Mouse (Mus musculus) right cerebral cortex, postnatal 10 days (tissue): ENCODE measurements at regions not wholly inside any gene's neighbourhood (a gene's known extent, or its start where the extent isn't known, plus 50 kb on each side); places are given as distances from the start of the nearest gene placed in this dataset.
"Not testable (repeated sequence)": the region's sequence is repeated elsewhere in the genome, so short reads cannot be mapped to it uniquely, and the experiment has no call there.

Experiments used
- DNase-seq, 2 experiments: peaks; one replicate each; pipeline ENCODE4 v3.0.0; 2021; ENCODE audit warnings: low spot score in 2 of 2

DNA sequence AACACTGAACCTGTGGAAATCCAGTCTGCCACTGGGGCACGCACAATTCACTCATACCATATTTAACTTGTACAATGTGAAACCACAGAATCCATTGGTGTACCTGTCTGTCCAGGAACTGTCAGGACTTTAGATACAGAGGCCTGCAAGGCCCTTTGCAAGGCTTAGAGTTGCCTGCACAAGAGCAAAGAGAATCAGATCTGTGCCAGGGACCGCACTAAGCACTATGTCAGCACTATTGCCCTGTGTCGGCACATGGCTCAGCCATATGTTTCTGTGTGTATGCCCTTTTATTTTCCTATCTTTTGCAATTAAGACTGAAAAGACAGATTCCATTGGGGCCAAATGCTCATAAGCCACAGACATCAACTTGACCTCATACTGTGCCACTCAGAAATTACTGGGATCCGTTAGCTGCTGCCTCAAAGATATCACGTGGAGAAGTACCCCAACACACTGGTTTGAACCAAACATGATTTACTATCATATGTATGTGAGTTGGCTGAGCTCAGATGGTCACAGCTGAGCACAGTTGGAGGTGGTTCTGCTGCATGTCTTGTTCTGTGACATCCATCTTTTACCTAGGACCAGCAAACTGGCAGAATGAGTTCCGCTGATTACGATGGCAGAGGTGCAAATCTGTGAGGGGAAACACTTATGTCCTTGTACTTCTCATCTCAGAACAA is 181.7 kb upstream of the Prkcq start:
- DNase-seq = no peak

DNA sequence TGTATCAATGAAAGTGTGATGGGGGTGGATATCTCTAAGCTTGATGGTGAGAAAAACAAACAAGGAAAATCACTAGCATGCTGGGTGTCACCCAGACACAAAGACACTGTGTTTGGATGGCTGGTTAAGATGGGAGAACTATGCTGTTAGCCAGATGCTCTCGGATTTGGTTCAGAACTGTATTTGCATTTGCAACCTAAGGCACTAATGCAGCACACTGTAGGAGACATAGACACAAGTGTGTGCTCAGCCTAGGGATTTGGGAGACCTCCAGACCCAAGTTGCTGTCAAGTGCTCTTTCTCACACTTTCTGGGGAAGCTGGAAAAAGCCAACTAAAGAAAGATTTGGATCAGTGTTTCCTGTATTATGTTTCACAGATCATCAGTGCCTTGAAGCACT is 173.1 kb upstream of the Prkcq start:
- DNase-seq = no peak

DNA sequence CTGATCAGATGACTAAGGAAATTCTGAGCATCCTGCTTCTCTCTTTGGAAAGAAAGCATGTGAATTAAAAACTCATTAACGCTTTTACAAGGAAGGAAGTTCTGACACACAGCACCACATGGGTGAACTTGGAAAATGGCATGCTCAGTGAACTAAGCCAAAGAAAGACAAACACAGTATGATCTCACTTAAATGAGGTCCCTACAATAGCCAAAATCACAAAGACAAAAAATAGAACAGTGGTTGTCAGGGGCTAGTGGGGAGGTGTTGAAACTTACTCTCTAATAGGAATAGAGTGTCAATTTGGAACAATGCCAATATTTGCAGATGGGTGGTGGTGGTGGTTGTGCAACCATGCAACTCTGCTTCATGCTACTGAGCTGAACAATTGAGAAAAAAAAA is 172.7 kb upstream of the Prkcq start:
- no peak for DNase-seq

DNA sequence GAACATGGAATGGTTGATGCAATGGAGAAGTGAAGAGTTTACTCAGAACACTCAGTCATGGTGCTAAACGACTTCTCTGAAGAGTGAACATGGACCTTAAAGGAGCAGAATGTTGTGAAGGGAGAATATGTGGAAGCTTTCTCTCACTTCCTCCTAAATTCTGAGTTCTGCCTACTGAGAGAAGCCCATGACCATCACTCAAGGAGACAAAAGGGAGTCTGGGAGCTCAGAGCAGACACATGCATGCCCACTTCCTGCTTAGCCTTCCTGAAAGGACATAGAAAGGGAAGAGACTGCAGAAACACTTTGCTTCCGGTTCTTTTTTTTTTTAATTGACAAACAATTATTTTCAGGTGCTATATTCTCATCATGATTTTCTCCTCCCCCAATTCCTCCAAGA is 166.1 kb upstream of the Prkcq start:
- no peak for DNase-seq

DNA sequence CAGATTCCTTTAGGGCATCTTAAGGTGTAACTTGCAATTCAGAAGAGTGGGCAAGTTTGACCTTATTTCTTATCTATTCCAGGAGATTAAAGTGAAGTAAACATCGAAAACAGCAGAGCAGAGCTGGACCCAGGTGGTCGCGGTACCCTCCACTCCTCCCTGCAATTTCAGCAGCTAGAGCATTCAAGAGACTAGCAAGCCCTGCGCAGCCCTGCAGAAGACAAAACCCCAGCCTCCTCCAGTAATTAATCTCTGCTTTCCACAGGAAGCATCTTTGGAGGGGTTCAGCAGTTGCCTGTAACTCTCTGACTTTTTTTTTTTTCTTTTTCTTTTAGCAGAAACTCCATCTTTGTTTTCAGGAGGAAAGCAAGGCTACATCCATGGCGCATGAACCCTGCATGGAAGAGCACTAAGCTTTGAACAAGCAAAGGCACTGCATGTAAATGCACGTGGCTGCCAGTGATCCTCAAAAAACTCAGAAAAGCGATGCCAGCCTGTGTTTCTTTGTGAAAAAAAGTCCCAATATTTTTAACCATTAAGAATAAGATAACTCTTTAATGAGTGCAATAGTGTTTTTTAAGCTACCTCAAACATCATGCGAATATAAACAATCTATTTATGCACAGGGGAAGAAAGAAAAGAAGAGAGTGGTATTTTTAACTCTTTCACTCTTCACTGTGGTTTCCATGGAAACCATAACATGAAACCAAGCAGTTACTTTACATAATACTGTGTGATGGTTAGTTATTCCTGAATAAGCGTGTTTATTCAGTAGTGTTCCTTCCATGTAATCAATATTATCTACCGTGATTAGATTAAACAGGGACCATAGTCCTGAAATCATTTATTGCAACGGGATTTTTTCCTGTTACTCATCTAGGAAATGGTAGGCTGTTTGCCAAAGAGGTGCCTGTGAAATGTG is 160.6 kb upstream of the Prkcq start:
- DNase-seq = no peak

DNA sequence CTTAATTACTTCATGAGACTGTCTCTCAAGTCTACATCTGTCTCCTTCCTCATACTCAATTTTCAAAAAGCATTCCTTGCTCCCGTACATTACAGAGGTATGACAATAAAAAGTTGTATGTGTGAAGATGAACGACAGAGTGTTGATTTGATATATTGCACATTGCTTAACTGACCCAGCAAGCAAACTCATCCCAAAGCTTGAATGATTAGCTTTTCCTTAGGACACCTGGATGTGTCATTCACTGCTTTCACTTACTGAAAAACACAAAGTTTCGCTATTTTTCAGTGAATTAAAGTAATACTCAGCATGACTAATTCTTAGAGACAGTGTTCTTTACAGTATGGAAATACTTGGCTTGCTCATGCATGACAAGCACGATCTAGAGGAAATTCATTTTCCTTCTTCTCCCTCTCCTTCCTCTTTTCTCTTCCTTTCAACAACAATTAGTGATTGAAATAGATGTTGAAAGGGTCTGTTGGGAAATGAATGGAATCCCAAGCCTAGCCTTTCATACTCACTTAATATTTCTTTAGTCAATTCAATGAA is 159.5 kb upstream of the Prkcq start:
- DNase-seq = no peak

DNA sequence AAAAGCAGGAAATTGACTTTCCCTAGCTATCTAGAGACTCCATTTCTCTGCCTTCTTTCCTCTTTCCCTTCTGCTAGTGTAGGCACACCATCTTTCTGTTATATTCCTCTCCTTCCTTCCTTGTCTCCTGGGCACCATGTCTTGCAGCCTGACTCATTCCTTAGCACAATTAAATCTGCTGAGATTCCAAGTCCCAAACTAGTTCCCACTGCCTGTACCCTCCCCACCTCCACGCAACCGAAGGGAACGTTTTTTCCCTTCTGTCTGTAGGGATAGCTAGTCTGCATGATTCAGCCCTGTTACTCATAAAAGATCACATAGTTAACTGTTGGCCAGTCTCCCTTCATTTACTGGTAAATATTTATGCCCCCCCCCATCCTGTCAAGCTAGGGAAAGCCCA is 158.8 kb upstream of the Prkcq start:
- no peak for DNase-seq

DNA sequence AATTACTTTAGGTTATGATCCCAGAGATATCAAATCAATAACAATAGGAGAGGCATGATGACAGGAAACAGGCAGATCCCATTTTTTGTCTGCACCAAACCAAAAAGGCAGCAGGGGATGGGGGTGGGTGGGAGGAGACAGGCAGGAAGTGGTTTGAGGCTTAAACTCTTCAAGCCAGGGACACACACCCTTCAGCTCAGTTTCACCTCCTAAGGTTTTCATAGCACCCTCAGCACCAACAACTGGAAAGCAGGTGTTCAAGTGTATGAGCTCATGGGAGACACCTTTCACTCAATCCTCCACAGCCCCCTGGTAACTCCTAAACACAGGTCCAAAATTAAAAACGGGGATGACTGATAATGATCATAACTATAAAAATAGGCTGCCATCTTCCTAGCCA is 155.5 kb upstream of the Prkcq start:
- no peak for DNase-seq

DNA sequence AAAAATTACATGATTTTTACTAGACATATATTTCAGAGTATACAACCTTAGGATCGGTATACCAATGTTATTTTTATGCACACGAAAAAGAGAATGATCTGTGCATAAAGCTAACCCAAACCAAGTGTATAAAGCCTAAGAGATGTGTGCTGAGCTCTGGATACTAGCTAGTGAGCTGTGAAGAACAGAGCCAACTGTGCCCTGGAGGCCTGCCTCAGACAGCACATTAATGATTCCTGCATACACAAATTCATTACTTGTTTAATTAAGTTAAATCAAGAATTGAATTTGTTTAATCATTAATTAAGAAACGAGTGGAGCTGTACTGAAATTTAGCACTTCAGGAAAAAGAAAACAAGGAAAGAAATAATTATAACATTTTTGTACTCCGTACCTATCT is 139.0 kb upstream of the Prkcq start:
- DNase-seq = no peak

DNA sequence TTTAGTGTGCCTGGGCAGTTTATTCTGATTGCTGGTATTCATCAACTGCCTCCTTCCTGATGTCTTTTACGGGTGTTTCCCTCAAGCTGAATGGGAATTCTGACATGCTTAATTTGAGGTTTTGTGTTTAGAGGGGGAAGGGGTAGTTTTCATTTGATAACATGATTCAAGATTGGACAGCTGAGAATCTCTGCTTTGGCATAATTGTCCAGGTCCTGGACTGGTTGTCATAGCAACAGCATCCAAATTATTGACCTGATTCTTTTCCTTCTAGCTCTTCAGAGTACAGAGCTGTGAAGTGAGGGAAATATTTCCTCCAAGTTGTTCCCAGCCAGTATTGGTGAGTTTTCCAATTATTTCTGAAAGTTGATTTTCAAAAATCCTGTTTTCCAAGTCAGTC is 137.7 kb upstream of the Prkcq start:
- DNase-seq = no peak

DNA sequence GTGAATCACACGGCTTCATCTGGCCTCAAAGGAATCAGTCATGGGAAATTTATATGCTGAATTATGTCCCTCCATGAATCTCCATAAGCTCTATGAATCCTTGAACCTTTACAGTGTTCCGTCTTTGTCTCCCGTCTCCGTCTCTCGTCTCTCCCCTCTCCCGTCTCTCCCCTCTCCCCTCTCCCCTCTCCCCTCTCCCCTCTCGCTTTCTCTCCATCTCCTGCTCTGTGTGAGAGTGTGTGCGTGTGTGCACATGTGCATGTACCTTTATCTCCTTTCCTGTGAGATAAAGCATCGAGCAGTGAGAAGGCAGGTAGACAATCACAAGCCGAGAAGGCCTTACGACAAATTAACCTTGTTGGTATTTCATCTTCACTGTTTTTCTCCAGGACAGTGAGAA is 134.6 kb upstream of the Prkcq start:
- no peak for DNase-seq

DNA sequence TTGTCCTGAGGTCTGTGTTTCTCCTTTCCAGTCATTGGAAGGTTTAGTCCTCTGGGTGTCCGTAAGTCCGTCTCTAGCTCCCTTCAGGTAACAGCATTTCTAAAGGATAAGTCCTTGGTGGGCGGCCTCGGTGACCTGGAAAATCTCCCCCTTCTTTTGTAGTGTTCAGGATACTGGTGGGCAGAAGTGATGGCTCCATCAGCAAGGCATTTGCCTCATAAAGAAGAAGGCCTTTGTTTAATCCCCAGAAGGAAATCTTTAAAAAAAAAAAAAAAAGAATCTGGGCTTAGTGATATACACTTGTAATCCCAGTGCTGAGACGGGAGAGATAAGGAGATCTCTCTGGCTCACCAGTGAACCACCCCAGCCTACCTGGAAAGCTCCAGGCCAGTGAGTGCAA is 133.5 kb upstream of the Prkcq start:
- no peak for DNase-seq

DNA sequence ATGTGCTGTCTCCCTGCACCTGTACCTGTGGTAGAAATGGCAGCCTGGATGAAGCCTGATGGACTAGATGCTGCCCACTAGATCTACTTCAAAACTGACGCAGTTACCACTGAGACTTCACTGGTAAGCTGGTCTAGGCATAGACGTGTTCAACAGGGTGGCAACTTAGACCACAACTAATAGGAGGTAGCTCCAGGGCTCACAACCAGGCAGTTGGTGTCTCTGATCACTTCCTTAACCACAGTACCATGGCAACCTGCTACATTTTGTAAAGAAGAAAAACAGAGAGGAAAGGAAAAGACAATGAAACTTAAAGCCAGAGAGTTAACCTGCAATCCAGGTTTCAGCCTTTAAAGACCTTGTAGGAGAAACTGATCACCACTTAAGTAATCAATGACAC is 131.9 kb upstream of the Prkcq start:
- DNase-seq = no peak

DNA sequence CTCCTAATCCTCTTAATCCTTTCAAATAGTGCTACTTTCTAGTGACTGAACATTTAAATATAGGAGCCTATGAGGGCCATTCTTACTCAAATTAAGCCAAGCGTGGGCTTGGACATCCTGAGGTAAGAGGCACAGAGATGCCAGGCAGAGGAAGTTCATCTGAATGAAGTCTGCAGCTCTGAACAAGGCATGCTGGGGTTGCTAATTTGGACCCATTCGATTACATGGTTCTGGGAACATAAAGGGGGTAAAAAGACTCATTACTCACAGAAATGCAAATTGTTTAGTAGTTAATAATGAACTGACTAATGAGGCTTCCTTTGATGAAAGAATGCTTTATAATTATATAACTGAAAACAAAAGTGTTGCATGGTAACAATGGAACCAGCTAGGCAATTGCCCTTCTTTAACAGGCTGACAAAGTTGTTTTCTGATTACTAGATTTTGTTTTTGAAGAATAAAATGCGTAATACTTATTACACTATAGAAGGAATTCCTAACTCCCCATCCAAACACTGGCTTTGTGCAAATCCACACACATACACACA is 127.1 kb upstream of the Prkcq start:
- DNase-seq = no peak

DNA sequence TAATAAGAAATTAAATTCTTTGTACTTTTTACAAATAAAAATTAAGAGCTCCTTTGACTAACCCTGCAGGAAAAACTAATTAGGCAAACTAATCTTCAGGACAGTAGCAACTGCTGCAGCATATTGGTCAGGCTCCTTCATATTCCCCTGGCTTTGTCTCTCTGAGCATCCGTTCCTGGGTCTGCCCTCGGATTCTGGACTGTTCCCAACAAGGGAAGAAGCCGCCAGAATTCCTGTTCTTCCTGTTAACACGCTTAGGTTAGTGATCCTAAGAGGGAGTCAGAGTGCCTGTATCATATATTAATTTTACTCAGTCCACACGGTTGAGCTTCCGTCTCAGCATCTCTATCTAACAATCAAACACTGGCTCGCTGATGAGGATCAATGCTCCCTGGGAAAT is 120.3 kb upstream of the Prkcq start:
- DNase-seq = no peak

DNA sequence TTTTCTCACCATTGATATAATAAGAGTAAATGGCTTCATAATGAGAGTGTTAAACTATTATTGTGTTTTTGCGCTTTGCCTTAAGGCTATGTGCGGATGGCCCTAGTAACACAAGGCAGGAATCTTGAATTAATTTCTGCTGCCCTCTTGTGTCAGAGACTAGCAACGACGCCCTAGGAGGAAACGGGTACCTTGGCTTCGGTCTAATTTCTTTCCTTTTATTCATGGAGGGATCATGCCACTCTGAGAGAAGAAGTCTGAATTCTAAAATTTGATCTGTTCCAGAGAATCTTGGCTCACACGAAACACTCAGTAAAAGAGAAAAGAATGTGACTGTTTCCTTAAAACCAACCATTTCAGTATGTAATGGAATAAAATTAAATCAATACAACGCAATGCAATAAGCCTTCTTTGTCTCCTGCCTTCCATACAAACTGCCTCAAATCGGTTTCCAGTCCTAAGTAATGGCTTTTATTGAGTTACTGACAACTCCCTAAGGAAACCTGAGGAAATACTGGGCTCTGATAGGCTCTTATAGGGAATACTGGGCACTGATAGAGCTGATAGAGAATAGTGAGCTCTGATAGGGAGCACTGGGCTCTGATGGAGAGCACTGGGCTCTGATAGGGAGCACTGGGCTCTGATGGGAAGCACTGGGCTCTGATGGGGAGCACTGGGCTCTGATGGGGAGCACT is 112.0 kb upstream of the Prkcq start:
- DNase-seq = peak; percentile 76 to 86

DNA sequence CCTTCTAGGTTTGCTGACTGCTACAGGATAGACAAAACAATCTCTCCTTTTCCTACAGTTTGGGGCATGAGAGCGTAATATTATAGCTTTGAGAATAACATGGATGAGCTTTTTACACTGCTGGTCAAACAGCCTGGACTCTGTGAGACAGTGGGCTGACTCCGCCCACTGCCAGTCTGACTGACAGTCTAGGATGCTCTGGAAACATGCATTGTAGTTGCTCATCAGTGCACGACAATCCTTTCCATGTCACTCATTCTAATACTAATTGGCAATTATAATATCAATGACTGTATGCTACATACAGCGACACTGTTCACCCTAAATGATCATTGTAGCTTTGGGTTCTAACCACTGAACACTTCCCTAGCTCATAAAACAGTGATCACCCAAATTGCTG is 104.5 kb upstream of the Prkcq start:
- DNase-seq = no peak

DNA sequence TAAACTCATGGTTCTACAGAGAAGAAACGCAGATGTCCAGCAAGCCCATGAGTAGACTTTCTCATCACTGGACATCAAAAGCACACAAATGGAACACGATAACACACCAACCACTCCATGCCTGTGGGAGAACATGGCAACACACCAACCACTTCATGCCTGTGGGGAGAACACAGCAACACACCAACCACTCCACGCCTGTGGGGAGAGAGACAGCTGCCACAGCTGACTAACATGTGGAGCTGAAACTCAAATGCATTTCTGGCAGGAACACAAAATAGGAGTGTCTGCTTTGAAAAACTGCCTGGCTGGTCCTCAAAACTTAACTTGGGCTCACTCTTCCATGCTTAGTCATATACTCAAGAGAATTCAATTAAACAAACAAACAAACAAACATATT is 88.4 kb upstream of the Prkcq start:
- no peak for DNase-seq

DNA sequence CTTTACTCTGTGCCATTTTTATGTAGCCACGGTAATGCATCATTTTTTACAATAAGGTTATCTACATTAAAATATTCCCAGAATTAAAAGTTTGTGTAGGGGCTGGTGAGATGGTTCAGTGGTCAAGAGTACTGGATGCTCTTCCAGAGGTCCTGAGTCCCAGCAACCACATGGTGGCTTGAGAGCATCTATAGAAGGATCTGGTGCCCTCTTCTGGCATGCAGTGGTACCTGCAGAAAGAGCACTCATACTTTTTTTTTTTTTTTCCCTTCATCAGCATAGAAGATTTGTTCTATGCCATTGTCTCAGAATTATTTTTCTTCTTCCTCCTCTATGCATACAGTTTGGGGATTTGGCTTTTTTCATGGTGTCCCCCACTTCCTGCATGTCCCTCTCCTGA is 84.9 kb upstream of the Prkcq start:
- peak; percentile 23 to 34 for DNase-seq

DNA sequence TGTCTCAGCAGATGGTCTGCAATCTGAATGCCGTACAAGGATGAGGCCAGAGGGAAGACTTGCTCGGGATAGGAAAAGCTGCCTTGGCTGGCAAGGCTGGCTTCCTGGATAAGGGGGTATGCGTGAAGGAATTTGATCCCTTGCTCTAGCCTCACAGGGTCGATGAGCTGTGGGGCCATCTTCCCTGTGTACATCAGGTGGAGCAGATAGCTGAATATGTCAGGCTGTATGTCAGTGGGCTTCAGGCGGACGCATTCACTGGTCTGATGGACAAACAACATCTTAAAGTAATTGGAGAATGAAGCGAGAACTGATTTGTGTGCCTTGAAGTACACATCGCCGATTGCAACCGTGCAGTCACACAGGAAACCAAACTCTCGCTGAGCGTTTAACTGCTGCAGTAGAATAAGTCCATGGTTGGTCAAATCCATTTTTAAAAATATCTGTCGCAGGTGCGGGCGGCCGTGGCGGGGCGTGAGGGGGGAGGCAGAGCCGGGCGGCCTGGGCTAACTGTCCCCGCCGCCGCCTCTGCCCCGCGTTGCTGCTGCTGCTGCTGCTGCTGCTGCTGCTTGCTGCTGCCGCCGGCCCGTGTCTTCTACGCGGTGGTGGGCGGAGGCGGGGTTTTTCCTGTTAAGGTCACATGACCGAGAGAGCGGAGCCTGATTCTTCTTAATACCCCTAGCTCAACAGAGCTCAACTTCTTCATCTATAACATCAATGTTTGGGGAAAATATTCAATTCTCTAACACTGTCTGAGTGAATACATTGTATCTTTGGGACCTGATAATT is 71.9 kb upstream of the Prkcq start:
- DNase-seq = not testable (repeated sequence)

DNA sequence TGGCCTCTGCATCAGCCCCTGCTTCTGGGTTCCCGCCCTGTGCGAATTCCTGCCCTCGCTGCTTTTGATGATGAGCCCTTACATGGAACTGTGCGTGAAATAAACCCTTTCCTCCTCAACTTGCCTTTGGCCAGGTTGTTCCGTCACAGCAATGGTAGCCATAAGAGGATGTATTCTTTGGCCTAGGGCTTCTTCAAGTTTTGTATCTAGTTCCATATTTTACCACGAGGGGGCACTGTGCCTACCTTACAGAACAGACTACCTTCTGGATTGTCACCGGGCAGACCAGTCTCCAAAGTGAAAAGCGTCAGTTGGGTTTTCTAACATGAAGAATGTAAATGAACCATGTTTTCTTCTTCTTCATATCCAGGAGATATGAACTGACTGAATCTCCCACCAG is 58.7 kb upstream of the Prkcq start:
- peak; percentile 34 to 39 for DNase-seq
